Mouse (Mus musculus): ENCODE data around the gene Tyk2.

- 0 out of 2 replicates have a peak, but pooled peaks have one; percentile 22 for TF ChIP-seq POLR2A (IDR thresholded peaks at IDR 0.05; ENCODE audit: control insufficient read depth, low read depth, low read length)
- TF ChIP-seq CTCF (IDR thresholded peaks at IDR 0.05; ENCODE audit: control insufficient read depth, insufficient read depth, insufficient replicate concordance, low read depth, low read length) = no peak
Observed at GRCm38 (mm10) chr9:21166516-21166915, 35.5 kb upstream of the Tyk2 start.

All from testis, adult 2 months (tissue).